Mouse (Mus musculus): ENCODE measurements around the gene Ptpn1. TPM values are rescaled to one million over a fixed set of nuclear protein-coding genes. Genes with fewer than 3 reads are reported as not detected.

Gene Ptpn1
- polyA plus RNA-seq, 2 experiments = 10.0 to 24.3 TPM

- 78% methylated on average over 3 of the region's 3 CpGs for WGBS (ENCODE audit: insufficient replicate concordance)
- TF ChIP-seq EP300 (IDR thresholded peaks at IDR 0.05; ENCODE audit: low read depth) (no peak), CTCF (IDR thresholded peaks at IDR 0.05; ENCODE audit: low read depth) (no peak)
- Histone ChIP-seq H3K9ac (replicated peaks) (no peak overlapping the region), H3K9me3 (ENCODE audit: control insufficient read depth, low read length) (no peaks in the 10 kb centered on the region), H3K27ac (no peak overlapping the region), H3K36me3 (replicated peaks; ENCODE audit: control insufficient read depth, insufficient read depth, low read depth) (no peaks in the 10 kb centered on the region), H3K4me3 (ENCODE audit: insufficient read depth in 1 of 2, low read depth in 2 of 2, low read length in 2 of 2) (no peak overlapping the region), H3K4me2 (ENCODE audit: low read depth) (no peak overlapping the region), H3K4me1 (replicated peaks; ENCODE audit: control insufficient read depth in 2 of 2, insufficient read depth in 2 of 2, low read length in 1 of 2) (peaks cover 2 to 76% of the 10 kb centered on the region in 2 experiments; a peak in 3 of 4 replicates), H3K27me3 (ENCODE audit: control insufficient read depth, insufficient read depth, low read length) (no peaks in the 10 kb centered on the region)
- DNase-seq (ENCODE audit: low read depth in 3 of 3, low spot score in 3 of 3) = no peak
- no peak for ATAC-seq (ENCODE audit: insufficient read depth)
These were observed 12.3 kb downstream of the Ptpn1 start for GRCm38 (mm10) chr2:167944193-167944592.

GRCm38 (mm10) chr2:167945451-167945850 is 13.6 kb downstream of the Ptpn1 start:
- 77% methylated on average over 5 of the region's 5 CpGs for WGBS (ENCODE audit: insufficient replicate concordance)
- ATAC-seq (ENCODE audit: insufficient read depth) = no peak
- no peaks in the 10 kb centered on the region for H3K36me3 ChIP-seq (replicated peaks; ENCODE audit: control insufficient read depth, insufficient read depth, low read depth)
- no peak overlapping the region for H3K4me3 ChIP-seq (ENCODE audit: insufficient read depth in 1 of 2, low read depth in 2 of 2, low read length in 2 of 2)
- no peak overlapping the region for H3K9ac ChIP-seq (replicated peaks)
- H3K27me3 ChIP-seq (ENCODE audit: control insufficient read depth, insufficient read depth, low read length) = no peaks in the 10 kb centered on the region
- DNase-seq (ENCODE audit: low read depth in 3 of 3, low spot score in 3 of 3) = no peak
- no peak for TF ChIP-seq EP300 (IDR thresholded peaks at IDR 0.05; ENCODE audit: low read depth)
- no peak for TF ChIP-seq CTCF (IDR thresholded peaks at IDR 0.05; ENCODE audit: low read depth)
- H3K27ac ChIP-seq = no peak overlapping the region
- no peak overlapping the region for H3K4me2 ChIP-seq (ENCODE audit: low read depth)
- no peaks in the 10 kb centered on the region for H3K9me3 ChIP-seq (ENCODE audit: control insufficient read depth, low read length)
- H3K4me1 ChIP-seq (replicated peaks; ENCODE audit: control insufficient read depth in 2 of 2, insufficient read depth in 2 of 2, low read length in 1 of 2) = peaks cover 2 to 76% of the 10 kb centered on the region in 2 experiments; a peak in 3 of 4 replicates

- H3K9me3 ChIP-seq (ENCODE audit: control insufficient read depth, low read length) = no peaks in the 10 kb centered on the region
- TF ChIP-seq CTCF (IDR thresholded peaks at IDR 0.05; ENCODE audit: low read depth) (no peak), EP300 (IDR thresholded peaks at IDR 0.05; ENCODE audit: low read depth) (peak; percentile 55; the same call in 1 of the 2 replicates)
- H3K27ac ChIP-seq = no peak overlapping the region
- H3K4me1 ChIP-seq (replicated peaks; ENCODE audit: control insufficient read depth in 2 of 2, insufficient read depth in 2 of 2, low read length in 1 of 2) = peaks cover 2 to 61% of the 10 kb centered on the region in 2 experiments; a peak in 3 of 4 replicates
- no peaks in the 10 kb centered on the region for H3K27me3 ChIP-seq (ENCODE audit: control insufficient read depth, insufficient read depth, low read length)
- no peak overlapping the region; the same call in 1 of the 2 replicates for H3K9ac ChIP-seq (replicated peaks)
- H3K4me3 ChIP-seq (ENCODE audit: insufficient read depth in 1 of 2, low read depth in 2 of 2, low read length in 2 of 2) = no peak overlapping the region
- H3K4me2 ChIP-seq (ENCODE audit: low read depth) = no peak overlapping the region
- H3K36me3 ChIP-seq (replicated peaks; ENCODE audit: control insufficient read depth, insufficient read depth, low read depth) = no peaks in the 10 kb centered on the region
- ATAC-seq (ENCODE audit: insufficient read depth) = peak; percentile 30
- DNase-seq (ENCODE audit: low read depth in 3 of 3, low spot score in 3 of 3) = no peak
- 31% methylated on average over 3 of the region's 3 CpGs for WGBS (ENCODE audit: insufficient replicate concordance)
These were observed 15.4 kb downstream of the Ptpn1 start for GRCm38 (mm10) chr2:167947251-167947650.

GRCm38 (mm10) chr2:167948047-167948446 is 16.2 kb downstream of the Ptpn1 start:
- H3K36me3 ChIP-seq (replicated peaks; ENCODE audit: control insufficient read depth, insufficient read depth, low read depth) = no peaks in the 10 kb centered on the region
- no peak for DNase-seq (ENCODE audit: low read depth in 3 of 3, low spot score in 3 of 3)
- no peak overlapping the region for H3K4me3 ChIP-seq (ENCODE audit: insufficient read depth in 1 of 2, low read depth in 2 of 2, low read length in 2 of 2)
- no peak overlapping the region for H3K27ac ChIP-seq
- 57% methylated on average over 6 of the region's 6 CpGs for WGBS (ENCODE audit: insufficient replicate concordance)
- no peak overlapping the region for H3K9ac ChIP-seq (replicated peaks)
- ATAC-seq (ENCODE audit: insufficient read depth) = no peak
- no peaks in the 10 kb centered on the region for H3K9me3 ChIP-seq (ENCODE audit: control insufficient read depth, low read length)
- TF ChIP-seq CTCF (IDR thresholded peaks at IDR 0.05; ENCODE audit: low read depth) = no peak
- TF ChIP-seq EP300 (IDR thresholded peaks at IDR 0.05; ENCODE audit: low read depth) = no peak
- H3K4me1 ChIP-seq (replicated peaks; ENCODE audit: control insufficient read depth in 2 of 2, insufficient read depth in 2 of 2, low read length in 1 of 2) = peaks cover 2 to 53% of the 10 kb centered on the region in 2 experiments; a peak in 3 of 4 replicates
- H3K27me3 ChIP-seq (ENCODE audit: control insufficient read depth, insufficient read depth, low read length) = no peaks in the 10 kb centered on the region
- no peak overlapping the region for H3K4me2 ChIP-seq (ENCODE audit: low read depth)

GRCm38 (mm10) chr2:167948557-167948956 is 16.7 kb downstream of the Ptpn1 start:
- Histone ChIP-seq H3K4me3 (ENCODE audit: insufficient read depth in 1 of 2, low read depth in 2 of 2, low read length in 2 of 2) (no peak overlapping the region), H3K36me3 (replicated peaks; ENCODE audit: control insufficient read depth, insufficient read depth, low read depth) (no peaks in the 10 kb centered on the region), H3K4me2 (ENCODE audit: low read depth) (no peak overlapping the region), H3K27me3 (ENCODE audit: control insufficient read depth, insufficient read depth, low read length) (no peaks in the 10 kb centered on the region), H3K9me3 (ENCODE audit: control insufficient read depth, low read length) (no peaks in the 10 kb centered on the region), H3K9ac (replicated peaks) (no peak overlapping the region), H3K4me1 (replicated peaks; ENCODE audit: control insufficient read depth in 2 of 2, insufficient read depth in 2 of 2, low read length in 1 of 2) (peaks cover 2 to 48% of the 10 kb centered on the region in 2 experiments; a peak in 2 of 4 replicates), H3K27ac (no peak overlapping the region)
- DNase-seq (ENCODE audit: low read depth in 3 of 3, low spot score in 3 of 3) (no peak), ATAC-seq (ENCODE audit: insufficient read depth) (no peak)
- 55% methylated on average over 13 of the region's 13 CpGs for WGBS (ENCODE audit: insufficient replicate concordance)
- no peak for TF ChIP-seq CTCF (IDR thresholded peaks at IDR 0.05; ENCODE audit: low read depth)
- no peak for TF ChIP-seq EP300 (IDR thresholded peaks at IDR 0.05; ENCODE audit: low read depth)

All from liver, embryonic 14.5 days (tissue).